Mouse (Mus musculus) ES-E14 (cell line): ENCODE results near the gene Wdr12.
"Not testable (repeated sequence)": the region's sequence is repeated elsewhere in the genome, so short reads cannot be mapped to it uniquely, and the experiment has no call there.

Experiments
- CHD2 ChIP-seq: IDR thresholded peaks from 2 replicates; pipeline ENCODE4 v1.6.1; 2014; ENCODE audit warnings: mild to moderate bottlenecking, low read depth, low read length, inconsistent platforms
- MAFK ChIP-seq: IDR thresholded peaks from 2 replicates; pipeline ENCODE4 v1.6.1; 2014; ENCODE audit warnings: mild to moderate bottlenecking, low read depth, low read length, inconsistent platforms; ENCODE audit not compliant: insufficient read depth
- ZC3H11A ChIP-seq: IDR thresholded peaks from 2 replicates; pipeline ENCODE4 v1.6.1; 2012; ENCODE audit warnings: low read depth, mild to moderate bottlenecking, inconsistent platforms, low read length, borderline replicate concordance
- ZNF384 ChIP-seq: IDR thresholded peaks from 2 replicates; pipeline ENCODE4 v1.6.1; 2012; ENCODE audit warnings: low read depth, low read length, inconsistent platforms

GRCm38 (mm10) chr1:60047481-60047880 lies 51.0 kb downstream of the Wdr12 start:
- not testable (repeated sequence) for TF ChIP-seq MAFK, CHD2, ZNF384, ZC3H11A
